Mouse (Mus musculus) layer of hippocampus, adult 11-12 months (tissue): Measurements from ENCODE around the gene Tc2n.
A peak's percentile ranks its signal among the peaks of the same experiment; 100 is the strongest.
"Not testable (repeated sequence)": the region's sequence is repeated elsewhere in the genome, so short reads cannot be mapped to it uniquely, and the experiment has no call there.

ENCODE experiments used
- DNase-seq: peaks from one replicate; pipeline ENCODE4 v3.0.0; 2022; ENCODE audit warnings: low spot score

Gene Tc2n

GRCm38 (mm10) chr12:101718054-101718754 is at the start of gene Tc2n:
Gene Tc2n (minus strand): TSS chr12:101718523.
- DNase-seq = peak; percentile 5

DNA sequence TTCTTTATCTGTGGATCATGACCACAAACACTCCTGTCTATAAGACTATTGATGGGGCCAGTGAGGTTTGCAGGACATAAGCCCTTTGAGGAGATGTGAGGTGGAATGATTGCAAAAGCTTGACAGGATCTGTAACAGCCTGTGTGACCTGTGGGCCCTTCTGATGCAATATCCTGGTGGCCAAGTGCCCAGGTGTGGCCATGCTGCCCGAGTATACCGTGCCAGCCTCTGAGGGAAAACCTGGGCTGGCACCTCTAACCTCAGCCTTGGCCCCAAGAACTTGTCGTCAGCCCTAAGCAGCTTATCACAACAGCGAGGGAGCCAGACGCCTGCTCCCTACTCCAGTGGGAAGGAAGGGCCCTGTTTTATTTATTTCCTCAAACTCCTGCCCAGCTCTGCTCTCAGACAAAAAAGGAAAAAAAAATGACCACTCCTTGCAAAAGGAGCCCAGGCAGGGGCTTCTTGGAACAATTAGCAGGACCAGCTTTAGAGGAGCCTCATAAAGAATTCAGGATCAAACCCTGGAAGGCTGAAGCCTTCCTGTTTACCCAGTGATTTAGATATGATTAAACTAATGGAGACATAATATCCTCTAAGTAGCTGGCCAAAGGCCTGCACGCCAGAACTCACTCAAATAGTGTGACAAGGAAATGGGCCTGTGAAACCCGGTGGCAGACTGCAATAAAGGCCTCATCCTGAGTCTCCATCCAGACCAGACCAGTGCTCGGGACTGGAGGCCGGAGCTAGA is 49.2 kb upstream of the Tc2n start:
- no peak for DNase-seq

DNA sequence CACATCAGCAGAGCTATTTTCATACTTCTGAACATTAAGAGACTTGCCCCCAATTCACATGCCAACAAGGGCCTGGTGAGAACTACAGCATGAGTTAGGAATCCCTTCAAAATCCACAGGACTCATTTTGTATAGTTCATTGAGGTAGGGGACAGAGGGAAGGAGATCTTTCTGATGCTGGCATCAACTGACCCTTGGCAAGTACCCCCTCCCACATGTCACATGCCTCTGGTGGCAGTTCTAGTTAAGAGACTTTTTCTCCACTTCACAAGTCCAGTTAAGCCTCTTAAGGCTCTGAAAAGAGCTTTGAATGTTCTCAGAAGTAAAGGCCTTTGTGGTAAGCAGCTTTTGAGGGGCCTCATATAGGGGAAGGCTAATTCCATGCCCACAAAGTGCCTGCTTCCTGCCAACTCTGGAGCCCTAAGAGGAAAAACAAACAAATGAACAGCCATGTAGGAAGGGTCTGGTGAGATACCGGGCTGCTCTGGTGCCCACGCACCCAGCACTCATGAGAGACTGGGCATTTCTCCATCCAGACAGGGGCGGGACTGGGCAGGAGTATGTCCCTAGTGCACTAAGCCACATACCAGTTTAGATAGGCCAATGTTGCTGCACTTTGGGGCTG is 48.0 kb upstream of the Tc2n start:
- DNase-seq = no peak

GRCm38 (mm10) chr12:101764870-101765269 is 46.5 kb upstream of the Tc2n start:
- no peak for DNase-seq

GRCm38 (mm10) chr12:101763065-101763464 is 44.7 kb upstream of the Tc2n start:
- no peak for DNase-seq

- DNase-seq = no peak
Measured at GRCm38 (mm10) chr12:101762054-101762453, 43.7 kb upstream of the Tc2n start.

- DNase-seq = no peak
Measured at GRCm38 (mm10) chr12:101759440-101760045, 41.2 kb upstream of the Tc2n start.

GRCm38 (mm10) chr12:101758698-101759097 is 40.4 kb upstream of the Tc2n start:
- DNase-seq = no peak

DNA sequence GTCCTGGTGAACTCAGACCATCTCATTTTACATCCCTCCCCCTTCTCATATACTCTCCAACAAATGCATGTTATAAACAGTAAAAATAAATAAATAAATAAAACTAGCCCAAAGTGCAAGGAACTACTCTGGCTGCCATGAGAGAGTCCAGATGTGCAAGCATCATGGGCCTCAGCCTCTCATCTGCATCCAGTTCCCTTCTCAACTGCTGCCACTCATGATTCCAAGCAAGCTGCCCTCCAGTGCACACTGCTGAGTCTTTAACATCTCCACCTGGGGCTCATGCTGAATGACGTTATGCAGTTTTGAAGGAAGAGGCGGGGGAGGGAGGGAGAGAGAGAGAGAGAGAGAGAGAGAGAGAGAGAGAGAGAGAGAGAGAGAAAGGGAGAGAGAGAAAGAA is 24.1 kb upstream of the Tc2n start:
- no peak for DNase-seq

- DNase-seq = no peak
Measured at GRCm38 (mm10) chr12:101740486-101740885, 22.2 kb upstream of the Tc2n start.

- no peak for DNase-seq
Measured at GRCm38 (mm10) chr12:101740045-101740444, 21.7 kb upstream of the Tc2n start.

DNA sequence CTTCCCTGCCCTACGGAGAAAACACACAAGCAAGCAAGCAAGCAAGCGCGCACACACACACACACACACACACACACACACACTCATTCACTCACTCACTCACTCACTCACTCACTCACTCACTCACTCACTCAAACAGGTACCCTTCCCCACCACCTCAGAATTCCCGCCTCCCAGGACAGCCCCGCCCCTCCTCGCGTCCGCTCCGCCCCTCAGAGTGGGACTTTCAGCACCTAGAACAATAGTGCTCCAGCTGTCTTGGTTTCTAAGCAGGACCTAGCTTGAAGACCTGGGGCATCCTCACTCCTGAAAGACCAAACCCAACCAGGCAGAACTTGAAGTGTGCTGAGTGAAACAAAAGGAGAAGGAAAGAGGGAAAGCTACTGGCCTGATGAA is 430 bp upstream of the Tc2n start:
- no peak for DNase-seq

GRCm38 (mm10) chr12:101699176-101699575 is 19.1 kb downstream of the Tc2n start:
- no peak for DNase-seq

- DNase-seq = no peak
Measured at GRCm38 (mm10) chr12:101696521-101696920, 21.8 kb downstream of the Tc2n start.

DNA sequence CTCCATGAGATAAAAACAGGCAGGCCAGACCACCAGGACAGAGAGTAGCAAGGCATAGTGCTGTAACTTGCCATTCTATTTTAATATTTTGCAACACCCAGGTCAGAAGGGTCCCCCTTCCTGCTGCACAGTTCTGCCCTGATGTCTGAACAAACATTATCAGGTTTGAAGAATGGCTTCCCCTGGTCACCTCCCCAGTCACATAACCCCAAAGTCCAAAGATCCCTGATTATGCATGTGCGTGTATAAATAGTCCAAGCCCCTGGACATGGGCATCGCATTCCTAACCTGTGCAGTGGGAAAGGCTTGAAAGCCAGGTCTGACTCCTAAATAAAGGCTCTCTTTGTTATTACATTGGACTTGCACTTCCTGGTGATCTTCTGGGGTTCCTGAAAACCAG is 37.8 kb downstream of the Tc2n start:
- no peak for DNase-seq

GRCm38 (mm10) chr12:101667502-101667901 is 50.8 kb downstream of the Tc2n start:
- no peak for DNase-seq

DNA sequence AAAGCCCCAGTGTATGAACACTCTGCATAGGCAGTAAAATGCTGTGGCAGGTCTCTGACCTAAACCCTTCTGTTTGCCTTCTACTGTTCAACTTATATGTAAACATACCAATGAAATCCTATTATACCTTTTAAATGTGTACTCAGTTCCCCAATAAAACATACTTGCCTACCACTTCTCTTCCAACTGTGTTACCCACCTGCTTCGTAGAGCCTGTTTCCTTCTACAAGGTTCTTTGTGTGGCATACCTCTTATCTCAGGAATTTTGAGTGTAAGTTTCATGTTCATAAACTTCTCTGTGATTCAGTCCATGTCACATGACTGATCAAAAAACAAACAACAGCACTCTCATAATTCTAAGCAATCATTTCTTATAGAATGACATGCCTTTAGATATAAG is 85.2 kb downstream of the Tc2n start:
- DNase-seq = no peak

- DNase-seq = not testable (repeated sequence)
Measured at GRCm38 (mm10) chr12:101606622-101607021, 111.7 kb downstream of the Tc2n start.
